Mouse (Mus musculus): ENCODE data around the gene Gorasp2. TPM values are rescaled to one million over a fixed set of nuclear protein-coding genes. Genes with fewer than 3 reads are reported as not detected.

Gorasp2 gene
- polyA plus RNA-seq, 1 experiment = 148 TPM

DNA sequence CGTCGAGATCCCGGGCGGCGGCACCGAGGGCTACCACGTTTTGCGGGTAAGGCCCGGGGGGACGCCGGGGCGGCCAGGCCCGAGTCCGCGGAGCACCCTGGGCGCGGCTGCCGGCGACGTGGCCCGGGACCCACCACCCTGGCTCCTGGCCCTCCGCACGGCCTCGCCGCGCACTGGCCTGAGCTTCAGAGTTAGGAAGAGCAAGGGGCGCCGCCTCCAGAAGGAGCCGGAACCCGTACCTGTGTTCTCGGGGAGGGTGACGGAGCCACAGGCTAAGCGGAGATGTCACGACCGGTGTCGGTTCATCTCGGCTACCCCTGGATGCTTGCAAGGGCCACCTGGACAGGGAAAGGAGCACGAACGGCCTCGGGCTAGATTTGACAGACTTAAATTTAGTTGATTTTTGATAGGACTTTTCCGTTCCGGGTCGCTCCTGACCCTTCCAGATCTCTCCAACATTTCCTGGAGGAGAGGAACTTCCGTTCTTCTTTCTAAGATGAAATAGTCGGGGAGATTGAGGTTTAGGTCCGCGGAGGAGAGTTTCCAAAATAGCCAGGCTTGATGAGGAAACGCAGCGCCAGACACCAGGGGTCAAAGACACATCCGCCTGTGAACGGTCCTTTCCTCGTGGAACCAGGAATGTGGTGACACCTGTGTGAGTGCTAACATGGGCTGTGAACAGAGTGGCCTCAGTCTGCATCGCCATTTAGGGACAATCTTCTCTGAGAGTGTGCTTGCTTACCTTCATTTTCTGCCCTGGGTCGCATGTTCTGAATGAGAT, 529 bp downstream of the Gorasp2 start, which contains the start of gene Gm26558:
TSS of gene Gm26558 (minus strand) at position 394 of the 781 bp plus-strand sequence.
- DNase-seq (ENCODE audit: low read depth) = no peak

DNA sequence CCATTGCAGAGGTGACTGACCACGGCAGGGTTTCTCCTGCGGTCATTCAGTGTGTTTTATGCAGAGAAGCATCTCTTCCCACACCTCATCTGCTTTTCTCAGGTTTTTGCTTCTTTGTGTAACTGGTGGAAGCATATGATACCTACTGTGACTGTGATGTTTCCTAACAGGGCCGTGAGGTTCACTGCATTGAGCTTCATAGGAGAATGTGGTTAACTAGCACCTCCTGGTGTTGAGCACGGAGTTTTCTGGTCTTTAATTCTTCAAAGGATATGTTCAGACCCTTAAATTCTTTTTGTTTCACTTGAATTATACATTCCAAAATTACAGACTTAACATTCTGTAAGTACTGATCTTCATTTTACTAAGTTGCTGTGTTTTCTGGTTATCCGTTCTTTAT, 2.4 kb downstream of the Gorasp2 start:
- DNase-seq (ENCODE audit: low read depth) = no peak

DNA sequence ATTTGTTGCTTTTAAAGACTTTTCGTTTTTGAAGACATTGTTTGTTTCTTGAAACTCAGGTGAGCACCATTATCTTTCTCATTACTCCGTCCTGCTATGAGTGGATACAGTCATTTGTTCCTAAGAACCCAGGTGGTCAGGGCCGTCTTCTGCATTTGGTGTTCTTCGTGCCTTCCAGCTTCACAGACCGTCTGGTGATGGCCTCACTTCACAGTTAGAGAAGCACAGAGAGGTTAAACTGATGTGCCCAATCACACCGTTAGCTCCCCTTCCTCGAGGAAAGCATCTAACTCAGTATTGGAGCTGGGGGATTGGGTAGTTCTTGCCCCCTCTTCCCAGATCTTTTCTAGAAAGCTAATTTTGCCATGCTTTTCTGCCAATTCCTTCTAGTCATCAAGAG, 5.6 kb downstream of the Gorasp2 start:
- DNase-seq (ENCODE audit: low read depth) = no peak

DNA sequence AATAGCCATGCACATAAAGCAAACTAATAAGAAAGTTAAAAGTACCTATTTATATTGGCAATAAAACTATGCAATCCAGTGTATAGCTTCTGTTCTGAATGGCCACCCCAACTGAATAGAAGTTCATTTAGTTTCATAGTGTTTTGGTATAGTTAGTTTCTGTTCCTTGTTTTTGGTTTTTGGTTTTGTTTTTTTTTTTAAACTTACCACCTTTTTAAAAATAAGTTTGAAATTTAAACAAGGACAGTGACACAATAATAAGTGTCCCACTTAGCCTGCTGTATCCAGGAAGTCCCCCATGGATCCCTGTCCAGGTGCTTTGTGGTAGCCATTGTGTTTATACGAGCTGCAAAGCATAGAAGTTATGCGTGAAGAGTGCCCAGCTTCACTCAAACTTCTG, 7.9 kb downstream of the Gorasp2 start:
- DNase-seq (ENCODE audit: low read depth) = no peak

DNA sequence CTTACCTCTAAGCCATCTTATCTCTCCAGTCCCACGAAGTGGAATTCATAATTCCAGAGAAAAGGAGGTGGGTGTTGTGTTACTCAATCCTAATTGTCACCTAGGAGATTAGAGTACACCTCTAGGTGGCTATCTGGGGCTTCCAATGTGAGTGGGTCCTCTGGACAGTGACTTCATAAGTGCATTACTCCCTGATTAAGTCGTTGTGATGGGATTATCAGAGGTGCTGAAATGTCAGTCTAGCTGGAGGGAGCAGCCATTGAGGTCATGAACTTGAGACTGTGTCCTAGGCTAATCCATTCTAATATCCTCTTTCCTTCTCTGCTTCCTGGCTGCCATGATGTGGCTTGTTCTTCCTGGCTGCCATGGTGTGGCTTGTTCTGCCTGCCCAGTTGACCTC, 8.5 kb downstream of the Gorasp2 start:
- no peak for DNase-seq (ENCODE audit: low read depth)

DNA sequence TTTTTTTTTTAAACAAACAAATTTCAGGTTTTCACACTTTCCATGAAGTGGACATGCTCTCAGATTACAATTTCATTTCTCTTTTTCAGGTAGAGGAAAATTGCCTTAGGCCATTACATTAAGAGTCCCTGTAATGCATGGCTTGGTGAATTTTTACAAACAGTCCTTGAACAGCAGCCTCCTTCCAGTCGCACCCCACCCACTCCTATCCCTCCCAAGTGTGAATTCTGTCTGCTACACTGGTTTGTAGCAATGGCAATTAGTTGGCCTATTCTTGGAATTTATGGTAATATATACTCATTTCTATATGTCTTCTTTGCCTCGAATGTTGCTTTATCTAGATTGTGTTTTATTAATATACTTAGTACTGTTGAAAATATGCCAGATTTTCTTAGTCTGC, 11.1 kb downstream of the Gorasp2 start:
- DNase-seq (ENCODE audit: low read depth) = no peak

DNA sequence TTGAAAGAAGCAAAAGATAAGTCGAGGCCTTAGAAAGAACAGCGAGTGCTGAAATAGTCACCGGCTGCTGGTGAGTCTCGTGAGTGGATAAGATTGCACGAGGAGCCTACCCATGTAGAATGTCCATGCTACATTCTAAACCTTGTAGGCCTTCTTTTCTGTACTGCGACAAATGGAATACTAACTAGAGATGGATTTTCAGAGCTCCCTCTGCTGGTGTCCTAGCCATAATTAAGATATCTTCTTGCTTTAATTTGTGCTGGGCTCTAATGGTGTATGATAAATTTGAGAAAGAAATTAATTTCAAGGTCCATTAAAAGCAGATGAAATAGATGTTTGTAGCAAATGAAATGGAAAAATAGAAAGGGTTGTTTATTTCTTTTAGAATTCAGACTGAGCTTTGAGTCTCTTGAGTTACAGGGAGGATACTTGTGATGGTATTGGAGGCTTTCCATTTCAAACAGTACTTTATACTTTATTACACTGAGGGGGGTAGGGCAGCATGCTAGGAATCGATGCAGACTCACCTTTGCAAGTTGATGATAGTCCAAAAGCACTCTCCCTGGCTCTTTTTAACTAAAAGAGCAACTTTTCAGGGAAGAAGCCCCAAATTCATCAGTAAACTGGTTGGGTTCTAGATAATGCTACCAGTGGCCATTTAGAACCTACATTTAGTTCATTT, 12.2 kb downstream of the Gorasp2 start:
- no peak for DNase-seq (ENCODE audit: low read depth)

DNA sequence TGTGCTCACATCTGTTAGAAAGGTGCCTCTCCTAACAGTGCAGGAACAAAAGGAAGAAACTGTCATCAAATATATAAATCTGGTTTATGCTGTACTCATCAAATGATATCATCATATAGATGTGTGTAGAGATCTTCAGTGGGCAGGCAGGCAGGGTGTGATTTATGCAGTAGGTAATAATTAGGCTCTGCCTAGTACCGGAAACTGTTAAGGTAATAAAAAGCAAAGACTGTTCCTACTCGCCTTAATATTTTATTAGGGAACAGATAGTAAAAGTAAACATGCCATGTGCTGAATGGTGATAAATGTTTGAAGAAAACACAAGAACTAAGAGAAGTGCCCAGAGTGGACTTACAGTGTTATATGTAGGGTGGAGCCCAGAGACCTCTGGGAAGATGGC, 20.9 kb downstream of the Gorasp2 start:
- DNase-seq (ENCODE audit: low read depth) = no peak

DNA sequence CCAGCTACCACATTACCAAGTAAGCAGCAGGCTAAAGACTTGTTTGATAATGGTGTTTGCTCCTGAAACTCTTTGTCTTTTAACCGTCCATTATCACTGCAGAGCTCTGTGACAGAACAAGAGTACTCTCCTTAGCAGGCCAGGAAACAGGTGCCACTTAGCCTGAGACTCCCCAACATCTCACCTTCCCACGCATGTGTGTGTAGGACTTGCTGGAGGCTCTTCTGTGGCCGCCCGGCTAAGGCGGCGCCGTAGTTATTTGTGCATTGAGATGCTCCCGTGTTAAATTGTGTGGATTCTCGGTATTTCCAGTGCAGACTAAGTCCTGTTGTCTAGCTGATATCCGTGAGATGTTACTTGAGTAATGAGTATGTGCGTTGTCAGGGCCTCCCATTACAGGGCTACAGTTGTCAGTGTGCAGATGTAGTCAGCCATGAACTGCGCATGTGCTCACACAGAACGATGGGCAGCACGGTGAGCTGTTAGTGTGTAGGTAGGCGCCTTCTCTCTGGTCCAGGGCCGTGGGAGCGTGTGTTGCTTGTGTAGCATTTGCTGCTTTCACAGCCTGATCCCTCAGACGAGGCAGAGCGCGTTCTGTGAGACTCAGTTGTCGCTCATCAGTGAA, 27.2 kb downstream of the Gorasp2 start:
- DNase-seq (ENCODE audit: low read depth) = no peak

DNA sequence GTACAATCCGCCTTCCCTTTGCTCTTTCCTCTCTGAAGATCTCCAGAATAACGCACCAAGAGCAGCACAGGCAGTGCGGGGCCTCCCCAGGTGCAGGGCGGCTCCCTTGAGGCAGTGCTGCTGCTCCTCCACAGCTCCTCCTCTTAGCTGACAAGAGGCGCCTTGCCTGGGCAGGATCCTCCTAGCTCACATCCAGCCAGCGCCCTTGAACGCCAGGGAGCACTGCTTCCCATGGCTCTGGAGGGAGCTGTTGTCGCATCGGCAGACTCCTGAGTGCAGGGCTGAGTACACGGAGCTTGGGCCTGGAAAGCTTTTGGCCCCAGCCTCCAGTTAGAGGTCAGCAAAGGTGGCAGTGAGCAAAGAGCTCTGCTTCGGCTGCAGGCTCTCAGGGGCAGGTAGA, 28.8 kb downstream of the Gorasp2 start:
- DNase-seq (ENCODE audit: low read depth) = no peak

DNA sequence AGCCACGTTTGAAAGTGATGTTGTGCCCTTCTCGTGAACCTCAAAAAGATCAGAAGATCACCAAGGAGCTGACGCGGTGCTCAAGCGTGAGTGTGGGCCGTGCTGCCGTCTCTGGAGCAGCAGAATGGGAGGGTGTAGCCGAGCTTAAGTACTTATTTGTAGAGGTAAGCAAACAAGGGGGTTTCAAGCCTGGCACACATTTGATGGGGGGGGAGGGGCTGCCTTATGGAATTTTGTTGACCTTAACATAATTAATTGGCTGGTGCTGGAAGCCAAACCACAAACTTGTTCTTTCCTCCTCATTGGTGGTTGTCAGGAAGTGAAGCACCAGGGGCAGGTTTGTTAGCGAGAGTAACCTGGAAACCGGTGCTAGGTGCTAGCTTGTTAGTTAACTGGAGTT, 34.3 kb downstream of the Gorasp2 start:
- DNase-seq (ENCODE audit: low read depth) = no peak

DNA sequence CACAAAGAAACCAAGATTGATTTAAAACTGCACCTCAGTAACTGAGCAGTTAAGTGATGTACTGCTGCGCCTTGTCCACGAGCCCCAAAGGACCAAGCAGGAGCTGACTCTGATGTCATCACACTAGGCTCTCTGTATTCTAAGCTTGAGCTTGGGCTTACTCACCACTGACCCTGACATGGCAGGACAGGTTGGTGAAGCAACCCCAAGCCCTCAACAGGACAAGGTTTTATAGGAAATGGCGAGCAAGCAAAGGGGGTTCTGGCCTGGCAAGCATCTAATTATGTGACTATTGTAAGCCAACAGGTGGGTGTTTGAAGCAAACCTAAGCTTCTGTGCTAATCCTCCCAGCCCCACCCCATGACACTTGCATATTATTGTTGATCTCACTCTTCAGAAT, 39.5 kb downstream of the Gorasp2 start:
- no peak for DNase-seq (ENCODE audit: low read depth)

DNA sequence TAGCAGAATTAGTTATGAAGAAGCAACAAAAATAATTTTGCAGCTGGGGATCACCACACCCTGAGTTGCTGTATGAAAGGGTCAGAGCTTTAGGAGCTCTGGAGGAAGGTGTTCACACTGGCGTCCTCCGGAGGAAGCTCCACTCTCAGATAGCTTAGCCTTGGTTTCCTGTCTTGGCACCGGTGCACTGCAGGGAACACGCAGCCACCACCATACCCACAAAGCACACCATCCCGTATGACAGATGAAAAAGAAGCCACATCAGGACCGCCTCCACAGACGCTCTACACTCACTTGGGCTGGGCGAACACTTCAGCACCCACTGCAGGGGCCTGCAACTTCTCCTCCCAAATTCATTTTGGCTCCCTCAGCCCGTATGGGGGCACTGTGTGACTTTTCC, 40.2 kb downstream of the Gorasp2 start:
- DNase-seq (ENCODE audit: low read depth) = no peak

DNA sequence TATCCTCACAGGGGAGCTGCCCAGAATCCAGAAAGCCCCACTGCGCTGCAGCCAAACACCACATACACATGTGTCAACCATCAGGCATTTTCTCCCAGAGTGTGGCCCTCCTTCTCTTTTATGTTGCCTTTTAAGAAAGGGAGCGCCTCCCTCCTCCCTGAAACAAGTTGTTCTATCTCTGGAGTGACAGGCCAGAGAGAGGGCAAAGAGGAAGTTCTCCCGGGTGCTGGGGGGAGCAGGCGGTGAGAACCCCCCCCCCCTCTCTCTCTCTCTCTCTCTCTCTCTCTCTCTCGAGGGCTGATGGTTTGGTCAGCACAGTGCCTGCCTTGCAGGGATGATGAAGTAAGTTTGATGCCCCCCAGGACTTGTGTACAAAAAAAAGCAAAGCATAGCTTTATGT, 41.0 kb downstream of the Gorasp2 start:
- no peak for DNase-seq (ENCODE audit: low read depth)

DNA sequence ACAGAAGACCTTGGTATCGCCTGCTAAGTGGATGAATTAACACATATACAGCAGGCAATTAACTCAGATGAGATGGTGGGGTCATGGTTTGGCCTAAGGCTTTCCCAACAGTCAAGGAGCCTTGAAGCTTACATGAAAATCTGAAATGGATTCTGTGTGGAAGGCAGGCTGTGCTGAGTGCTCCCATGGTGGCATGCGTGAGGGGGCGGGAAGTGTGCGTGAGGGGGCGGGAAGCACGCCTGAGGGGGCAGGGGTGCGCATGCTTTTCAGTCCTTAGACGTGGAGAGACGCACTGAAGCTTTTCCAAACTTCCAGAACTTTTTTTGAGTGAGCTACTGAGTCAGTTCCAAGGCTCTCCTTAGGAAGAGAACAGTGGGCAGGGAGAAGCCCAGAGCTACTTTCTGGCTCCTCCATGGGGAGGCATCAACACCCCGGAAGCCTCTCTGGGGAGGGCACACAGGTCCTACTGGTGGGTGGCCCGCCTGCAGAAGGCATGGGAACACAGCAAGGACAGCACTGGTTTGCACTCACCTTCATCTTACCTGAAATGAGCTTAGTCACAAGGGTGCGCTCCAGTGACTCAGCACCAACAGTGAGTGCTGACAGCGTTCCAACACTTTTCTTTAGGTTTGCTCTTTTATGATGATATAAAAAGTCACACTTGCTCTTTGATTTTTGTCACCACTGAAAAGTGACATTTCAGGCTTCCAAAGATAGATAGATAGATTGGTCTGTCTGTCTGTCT, 47.8 kb downstream of the Gorasp2 start:
- DNase-seq (ENCODE audit: low read depth) = no peak

DNA sequence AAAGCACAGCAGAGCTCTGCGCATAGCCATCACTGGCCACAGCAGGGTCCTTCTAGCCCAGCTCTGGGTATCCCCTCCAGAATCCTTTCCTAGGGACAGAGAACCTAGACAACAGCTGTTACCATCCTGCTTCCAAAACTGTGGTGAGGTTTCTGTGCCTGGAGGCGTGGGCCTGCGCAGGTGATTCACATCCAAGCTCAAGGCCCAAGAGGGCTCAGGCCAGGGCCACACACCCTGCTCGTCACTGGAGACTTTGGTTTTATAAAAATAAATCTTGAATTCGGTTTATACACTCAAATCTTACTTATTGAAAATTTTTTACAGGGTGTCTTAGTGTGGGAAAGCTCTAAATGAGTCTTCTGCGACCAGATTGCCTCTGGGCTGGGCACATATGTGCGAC, 48.9 kb downstream of the Gorasp2 start:
- DNase-seq (ENCODE audit: low read depth) = no peak

DNA sequence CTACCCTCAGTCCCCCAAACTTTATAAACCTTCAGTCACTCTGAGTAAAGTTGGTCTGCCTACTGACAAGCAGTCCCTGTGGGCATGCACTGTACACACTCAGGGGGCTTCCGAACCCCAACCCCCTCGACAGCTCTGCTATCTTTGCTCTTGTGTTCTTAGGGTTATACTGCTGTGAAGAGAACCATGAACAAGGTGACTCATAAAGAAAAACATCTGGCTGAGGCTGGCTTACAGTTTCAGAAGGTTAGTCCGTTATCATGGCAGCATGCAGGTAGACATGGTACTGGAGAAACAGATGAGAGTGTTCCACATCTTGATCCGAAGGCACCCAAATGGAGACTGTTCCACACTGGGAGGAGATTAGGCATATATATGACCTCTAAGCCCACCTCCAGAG, 49.5 kb downstream of the Gorasp2 start:
- DNase-seq (ENCODE audit: low read depth) = no peak

DNA sequence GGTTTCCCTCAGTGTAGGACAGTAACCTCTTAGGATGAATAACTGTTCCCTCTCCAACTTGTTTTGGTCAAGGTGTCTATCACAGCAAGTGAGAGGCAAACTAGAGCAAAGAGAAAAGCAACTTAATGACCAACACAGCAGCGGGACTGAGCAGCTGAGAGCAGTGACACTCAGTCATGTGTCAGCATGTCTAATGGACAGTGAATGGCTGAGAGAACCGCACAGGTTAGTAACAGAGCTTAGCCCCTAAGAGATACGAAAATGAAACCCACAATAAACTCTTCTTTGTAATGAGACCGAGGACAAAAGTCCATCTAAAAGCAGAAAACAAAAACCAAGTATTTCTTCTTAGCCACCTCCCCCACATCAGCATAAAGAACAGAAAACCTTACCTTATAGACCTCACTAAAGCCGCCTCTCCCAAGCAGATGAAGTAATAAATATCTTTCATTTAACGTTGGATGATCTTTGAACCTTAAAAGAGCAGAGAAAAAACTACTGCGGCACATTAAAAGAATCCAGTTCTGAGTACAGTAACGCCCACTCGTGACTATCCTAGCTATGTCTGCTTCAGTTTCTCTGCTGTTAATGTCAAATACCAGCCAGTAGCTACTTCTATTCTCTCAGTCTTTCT, 62.4 kb downstream of the Gorasp2 start:
- DNase-seq (ENCODE audit: low read depth) = no peak

DNA sequence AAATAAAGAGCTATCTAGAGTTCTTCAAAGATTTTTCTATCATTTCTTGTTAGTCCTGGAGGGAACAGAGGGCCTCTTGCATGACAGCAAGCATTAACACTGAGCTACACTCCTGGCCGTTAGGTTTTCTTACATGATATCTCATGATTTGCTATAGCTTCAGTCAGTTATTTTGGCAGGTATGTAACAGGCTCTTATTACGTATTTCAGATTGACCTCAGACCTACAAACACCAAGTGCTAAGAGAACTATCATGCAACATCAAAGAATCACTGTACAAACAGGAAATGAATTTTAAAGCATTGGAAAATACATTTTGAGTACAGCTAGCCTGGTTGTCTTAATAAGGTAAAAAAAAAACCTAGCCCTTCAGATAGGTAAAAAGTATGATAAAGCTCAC, 65.7 kb downstream of the Gorasp2 start:
- DNase-seq (ENCODE audit: low read depth) = no peak

DNA sequence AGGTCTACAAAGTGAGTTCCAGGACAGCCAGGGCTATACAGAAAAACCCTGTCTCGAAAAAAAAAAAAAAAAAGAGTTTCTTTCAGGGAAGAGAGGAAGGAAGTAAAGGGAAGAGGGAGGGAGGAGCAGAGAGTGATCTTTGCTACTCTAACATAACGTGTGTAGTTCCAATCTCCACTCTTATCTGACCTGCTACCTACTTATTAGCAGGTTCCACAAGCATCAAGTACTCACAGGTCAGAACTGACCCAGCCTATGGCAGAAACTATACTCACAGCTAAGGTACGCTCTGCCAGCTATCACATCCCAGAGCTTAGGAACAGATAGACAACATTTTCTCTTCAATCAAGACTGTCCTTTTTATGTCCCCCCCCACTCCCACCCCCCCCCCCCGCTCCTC, 74.2 kb downstream of the Gorasp2 start:
- DNase-seq (ENCODE audit: low read depth) = no peak

DNA sequence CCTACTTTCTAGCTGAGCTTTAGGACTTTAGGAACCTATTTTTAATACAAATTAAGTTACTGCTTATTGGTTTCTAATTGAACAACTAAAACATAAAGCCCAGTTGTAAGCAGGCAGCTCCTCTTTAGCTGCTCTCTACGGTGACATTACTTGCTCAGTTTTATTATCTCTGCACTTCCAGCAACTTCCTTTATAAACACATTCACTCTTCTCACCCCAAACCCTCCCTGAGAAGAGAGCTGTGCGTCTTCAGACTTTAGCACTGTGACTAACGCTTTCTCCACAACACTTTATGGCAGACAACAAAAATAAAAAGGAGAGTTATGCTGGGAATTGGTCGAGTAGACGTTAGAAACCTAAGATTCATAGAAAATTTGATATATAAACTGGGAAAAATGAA, 74.6 kb downstream of the Gorasp2 start:
- no peak for DNase-seq (ENCODE audit: low read depth)

DNA sequence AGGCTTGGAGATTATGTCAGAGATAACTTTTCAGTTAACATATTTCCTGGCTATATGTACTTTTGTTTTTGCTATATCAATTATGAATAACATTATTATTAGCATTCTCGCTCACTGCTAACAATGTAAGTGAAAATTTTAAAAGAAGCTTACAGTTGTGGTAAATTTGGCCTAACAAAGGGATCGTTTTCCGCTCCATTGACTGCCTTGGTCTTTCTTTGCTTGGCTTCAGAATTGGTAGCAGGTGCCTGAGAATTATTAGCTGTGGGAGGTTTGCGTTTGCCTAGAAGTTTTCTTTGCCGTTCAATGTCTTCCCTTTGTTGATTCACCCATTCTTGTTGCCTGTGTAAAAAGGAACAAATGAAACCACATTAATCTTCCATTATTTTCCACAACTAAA, 80.5 kb downstream of the Gorasp2 start:
- no peak for DNase-seq (ENCODE audit: low read depth)
